Mouse (Mus musculus) left cerebral cortex, adult 6 months (tissue): ENCODE measurements around the gene Gspt2. TPM values are rescaled to one million over a fixed set of nuclear protein-coding genes. Genes with fewer than 3 reads are reported as not detected.

Experiments used
- long read RNA-seq, 2 experiments: library from polyadenylated mRNA; unstranded; transcript quantifications; one replicate each; pipeline ENCODE4 v2.0.0; 2019 to 2020
- polyA plus RNA-seq: library from polyadenylated mRNA; unstranded; fragments of <200 nt; fragmentation: Nextera tagmentation; gene quantifications from 2 replicates; pipeline ENCODE4 v1.2.3, GENCODE M21; 2021

The Gspt2 gene
- polyA plus RNA-seq: 6.4 and 7.7 TPM in 2 replicates
- long read RNA-seq, experiment 1, transcript Gspt2-201 (1 exons, 2,491 nt): major isoform, 29 of 34 reads
- long read RNA-seq, experiment 1, partial matches to known transcripts: 2 of 34 reads
- long read RNA-seq, experiment 1, other reads (novel, unspliced or antisense): 3 of 34 reads
- long read RNA-seq, experiment 2, transcript Gspt2-201 (1 exons, 2,491 nt): major isoform, 16 of 16 reads
- long read RNA-seq, experiment 2, partial matches to known transcripts: 0 of 16 reads
- long read RNA-seq, experiment 2, other reads (novel, unspliced or antisense): 0 of 16 reads

DNA sequence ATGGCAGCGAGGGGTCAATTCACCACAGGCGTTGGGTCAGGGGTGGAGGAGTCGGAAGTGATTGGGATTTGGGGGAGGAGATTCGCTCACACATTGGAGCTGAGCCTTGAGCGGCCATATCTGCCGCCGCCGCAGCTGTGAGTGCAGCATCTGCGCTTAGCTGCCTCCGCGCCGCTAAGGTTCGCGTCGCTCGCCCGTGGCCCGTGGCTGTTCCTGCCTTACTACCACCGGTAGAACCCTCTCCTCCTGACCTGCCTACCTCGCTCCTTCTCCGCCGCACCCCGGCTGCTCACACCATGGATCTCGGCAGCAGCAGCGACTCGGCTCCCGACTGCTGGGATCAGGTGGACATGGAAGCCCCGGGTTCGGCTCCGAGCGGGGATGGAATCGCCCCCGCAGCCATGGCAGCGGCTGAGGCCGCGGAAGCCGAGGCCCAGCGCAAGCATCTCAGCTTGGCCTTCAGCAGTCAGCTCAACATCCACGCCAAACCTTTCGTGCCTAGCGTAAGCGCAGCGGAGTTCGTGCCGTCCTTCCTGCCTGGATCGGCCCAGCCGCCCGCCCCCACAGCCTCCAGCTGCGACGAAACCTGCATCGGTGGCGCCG lies at the start of gene Gspt2:
Gene Gspt2, plus strand, starts transcription at position 109 of the 603 bp plus-strand sequence.

Other genes starting within 250 kb of the Gspt2 start
- gene Maged1, start 93.9 kb upstream of the Gspt2 start, polyA plus RNA-seq: 226 and 245 TPM in 2 replicates
- 1.5 and 2.0 TPM in 2 replicates for gene Zxdb, start 88.5 kb downstream of the Gspt2 start, polyA plus RNA-seq